Mouse (Mus musculus) lung, adult 2 months (tissue): ENCODE measurements at regions not wholly inside any gene's neighbourhood (a gene's known extent, or its start where the extent isn't known, plus 50 kb on each side); places are given as distances from the start of the nearest gene placed in this dataset.

Experiments
- CTCF ChIP-seq: fragments of 200-500 bp; IDR thresholded peaks from 2 replicates; pipeline ENCODE4 v1.5.1; 2011; ENCODE audit warnings: mild to moderate bottlenecking, low read length, control low read depth; ENCODE audit not compliant: insufficient read depth
- POLR2A ChIP-seq: fragments of 200-500 bp; IDR thresholded peaks from 2 replicates; pipeline ENCODE4 v1.6.1; 2011; ENCODE audit warnings: low read depth, mild to moderate bottlenecking, control low read depth, low read length, borderline replicate concordance; ENCODE audit errors: extremely low read depth

DNA sequence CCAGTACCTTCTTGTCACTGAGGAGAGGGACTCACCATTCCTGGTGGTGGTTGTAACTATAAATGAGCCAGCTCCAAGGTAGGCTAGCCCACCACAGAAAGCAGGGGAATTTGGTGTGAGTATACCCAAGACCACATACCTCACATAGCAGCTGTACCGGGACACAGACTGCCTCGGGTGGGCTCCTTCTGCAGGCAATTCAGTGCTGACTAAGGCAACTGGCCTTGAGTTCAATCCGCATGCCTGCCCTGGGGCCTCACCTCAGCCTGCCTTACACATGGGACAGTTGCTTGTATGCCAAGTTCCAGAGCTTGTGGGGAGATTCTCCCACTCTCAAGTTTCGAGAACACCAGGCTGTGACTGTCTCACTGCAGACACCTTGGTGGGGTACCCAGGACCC is 153.6 kb downstream of the Gm26897 start:
- no peak for TF ChIP-seq CTCF
- TF ChIP-seq POLR2A: no peak
